Mouse (Mus musculus): Measurements from ENCODE around the gene Nppa. TPM values are rescaled to one million over a fixed set of nuclear protein-coding genes. Genes with fewer than 3 reads are reported as not detected.

The Nppa gene
- polyA plus RNA-seq (2012; rRNA removed; ENCODE audit: low replicate concordance): 0.19 TPM in 1 of 2 replicates, not detected in the other

GRCm38 (mm10) chr4:148000202-148000772, at the start of gene Nppa:
TSS of gene Nppa (plus strand) at chr4:148000722.

GRCm38 (mm10) chr4:147985205-147986132, 15.1 kb upstream of the Nppa start, which contains the start of gene Nppb:
TSS of gene Nppb (plus strand) at chr4:147985788.

GRCm38 (mm10) chr4:148038600-148039253, 38.2 kb downstream of the Nppa start, which contains the start of the genes Clcn6 and Mthfr:
TSS of gene Clcn6 (minus strand) at chr4:148038821.
TSS of gene Mthfr (plus strand) at chr4:148039077.

Other genes starting within 250 kb of the Nppa start
- 0.22 and 0.78 TPM in 2 replicates for gene Zfp984, start 190.9 kb upstream of the Nppa start, polyA plus RNA-seq (2012; rRNA removed; ENCODE audit: low replicate concordance)
- 0.39 and 1.1 TPM in 2 replicates for gene Zfp933, start 152.4 kb upstream of the Nppa start, polyA plus RNA-seq (2012; rRNA removed; ENCODE audit: low replicate concordance)
- gene Miip, start 131.9 kb upstream of the Nppa start, polyA plus RNA-seq (2012; rRNA removed; ENCODE audit: low replicate concordance): 57.2 and 81.0 TPM in 2 replicates
- gene Fv1, start 131.7 kb upstream of the Nppa start, polyA plus RNA-seq (2012; rRNA removed; ENCODE audit: low replicate concordance): 1.2 and 1.8 TPM in 2 replicates
- gene Mfn2, start 96.0 kb upstream of the Nppa start, polyA plus RNA-seq (2012; rRNA removed; ENCODE audit: low replicate concordance): 74.2 and 141 TPM in 2 replicates
- gene Plod1, start 64.0 kb upstream of the Nppa start, polyA plus RNA-seq (2012; rRNA removed; ENCODE audit: low replicate concordance): 60.1 and 68.0 TPM in 2 replicates
- gene 2510039O18Rik, start 59.8 kb upstream of the Nppa start, polyA plus RNA-seq (2012; rRNA removed; ENCODE audit: low replicate concordance): 63.6 and 123 TPM in 2 replicates
- gene Nppb, start 14.9 kb upstream of the Nppa start, polyA plus RNA-seq (2012; rRNA removed; ENCODE audit: low replicate concordance): not detected in 2 replicates
- gene Clcn6, start 38.1 kb downstream of the Nppa start, polyA plus RNA-seq (2012; rRNA removed; ENCODE audit: low replicate concordance): 13.0 and 18.4 TPM in 2 replicates
- gene Mthfr, start 38.4 kb downstream of the Nppa start, polyA plus RNA-seq (2012; rRNA removed; ENCODE audit: low replicate concordance): 34.8 and 35.4 TPM in 2 replicates
- 36.2 and 43.3 TPM in 2 replicates for gene Agtrap, start 87.3 kb downstream of the Nppa start, polyA plus RNA-seq (2012; rRNA removed; ENCODE audit: low replicate concordance)
- gene Mad2l2, start 129.7 kb downstream of the Nppa start, polyA plus RNA-seq (2012; rRNA removed; ENCODE audit: low replicate concordance): 38.2 and 46.3 TPM in 2 replicates
- 0.83 and 1.0 TPM in 2 replicates for gene Draxin, start 130.0 kb downstream of the Nppa start, polyA plus RNA-seq (2012; rRNA removed; ENCODE audit: low replicate concordance)
- 77.4 and 85.2 TPM in 2 replicates for gene Fbxo6, start 151.4 kb downstream of the Nppa start, polyA plus RNA-seq (2012; rRNA removed; ENCODE audit: low replicate concordance)
- 12.3 and 15.3 TPM in 2 replicates for gene Fbxo44, start 159.8 kb downstream of the Nppa start, polyA plus RNA-seq (2012; rRNA removed; ENCODE audit: low replicate concordance)
- 1.2 and 1.7 TPM in 2 replicates for gene Fbxo2, start 159.9 kb downstream of the Nppa start, polyA plus RNA-seq (2012; rRNA removed; ENCODE audit: low replicate concordance)

All from mammary gland, adult 2 months (tissue).